In the genomic region with DNA sequence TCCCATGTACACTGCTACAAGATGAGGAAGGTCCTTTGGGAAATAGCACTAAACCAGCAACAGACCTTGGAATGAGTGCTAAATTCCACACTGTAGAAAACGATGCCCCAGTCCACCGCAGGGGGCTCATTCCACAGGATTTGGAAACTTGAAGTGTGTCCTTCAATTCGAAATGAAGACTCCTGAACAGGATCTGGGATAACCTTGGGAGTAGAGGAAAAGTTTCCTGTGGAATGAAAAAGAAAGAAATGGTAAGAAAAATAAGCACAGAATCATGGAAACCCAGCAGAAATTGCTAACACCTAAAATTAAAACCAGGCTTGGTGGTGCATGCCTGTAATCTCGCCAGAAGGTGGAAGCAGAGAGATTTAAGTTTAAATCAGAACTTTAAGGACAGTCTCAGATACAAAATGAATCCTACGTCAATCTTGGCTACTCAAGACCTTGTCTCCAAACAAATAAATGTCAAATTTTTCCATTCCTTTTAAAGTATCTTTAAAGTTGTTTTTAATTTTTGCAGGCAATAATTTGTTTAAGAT, we compare ENCODE assay signal across 14 mouse cellular contexts.
DNase-seq lines count a peak whose midpoint lies in the region; ATAC-seq and TF ChIP-seq lines count a peak whose summit lies in the region.
"Had no signal": no experiment of that assay in that cellular context is flagged by ENCODE, and none has a peak within 500 bp of the region (broad histone marks: within the 10 kb centered on the region; RNA-seq: fewer than 3 reads in every experiment).

No protein-coding gene starts in this region.

- H3K9me3 ChIP-seq in kidney, postnatal 0 days (replicated peaks; ENCODE audit: low read length): no peaks in the 10 kb centered on the region
- no peaks in the 10 kb centered on the region for H3K9me3 ChIP-seq in kidney, embryonic 16.5 days (ENCODE audit: low read length)
- H3K9me3 ChIP-seq: forebrain, embryonic 13.5 days had no signal

- H3K27ac ChIP-seq in kidney, postnatal 0 days: no peak overlapping the region
- no peak overlapping the region for H3K27ac ChIP-seq in kidney, embryonic 16.5 days (ENCODE audit: low read length)
- H3K27ac ChIP-seq: forebrain, embryonic 13.5 days; macrophage had no signal

- WGBS in kidney, postnatal 0 days: 43% methylated on average over 5 of the region's 5 CpGs
- WGBS in kidney, embryonic 16.5 days: 47% methylated on average over 5 of the region's 5 CpGs

- no peaks in the 10 kb centered on the region for H3K4me1 ChIP-seq in kidney, postnatal 0 days (replicated peaks; ENCODE audit: insufficient read depth, low read length)
- H3K4me1 ChIP-seq in kidney, embryonic 16.5 days (ENCODE audit: insufficient read depth, low read length): no peaks in the 10 kb centered on the region
- H3K4me1 ChIP-seq: forebrain, embryonic 13.5 days had no signal

- peak; percentile 5 for DNase-seq in adrenal gland, postnatal 14 days
- DNase-seq in adrenal gland, postnatal 36 days: no peak
- peak; percentile 3 for DNase-seq in kidney, postnatal 0 days (ENCODE audit: low spot score)
- DNase-seq in 3T3-L1 (ENCODE audit: low read depth, low spot score): peak; percentile 34
- DNase-seq in embryo, embryonic 10 days (ENCODE audit: low spot score): peak; percentile 20
- DNase-seq in layer of hippocampus, postnatal 14 days (ENCODE audit: low spot score in 2 of 2): no peak
- no peak for DNase-seq in thymus, postnatal 25 days
- DNase-seq: adrenal gland, postnatal 10 days; cerebellum, adult 11-12 months; kidney, postnatal 14 days had no signal

- peak; percentile 50 for TF ChIP-seq CTCF in kidney, postnatal 0 days (IDR thresholded peaks at IDR 0.05; ENCODE audit: low read depth)

- no peaks in the 10 kb centered on the region for H3K36me3 ChIP-seq in kidney, postnatal 0 days (ENCODE audit: insufficient read depth, low read length)
- no peaks in the 10 kb centered on the region for H3K36me3 ChIP-seq in kidney, embryonic 16.5 days (ENCODE audit: insufficient read depth, low read length)

- H3K9ac ChIP-seq in kidney, postnatal 0 days (ENCODE audit: low read depth, low read length): no peak overlapping the region
- no peak overlapping the region for H3K9ac ChIP-seq in kidney, embryonic 16.5 days (replicated peaks; ENCODE audit: low read length)
- H3K9ac ChIP-seq: forebrain, embryonic 13.5 days had no signal

- H3K4me2 ChIP-seq in kidney, postnatal 0 days (ENCODE audit: low read length): no peak overlapping the region
- H3K4me2 ChIP-seq in kidney, embryonic 16.5 days (replicated peaks; ENCODE audit: low read depth, low read length): no peak overlapping the region
- H3K4me2 ChIP-seq: forebrain, embryonic 13.5 days; liver, embryonic 11.5 days had no signal

- no peak overlapping the region for H3K4me3 ChIP-seq in kidney, postnatal 0 days (replicated peaks; ENCODE audit: low read depth, low read length)
- no peak overlapping the region for H3K4me3 ChIP-seq in kidney, embryonic 16.5 days (ENCODE audit: low read length)
- H3K4me3 ChIP-seq: forebrain, embryonic 13.5 days had no signal

- no peaks in the 10 kb centered on the region for H3K27me3 ChIP-seq in kidney, postnatal 0 days (ENCODE audit: insufficient read depth, low read length)
- no peaks in the 10 kb centered on the region for H3K27me3 ChIP-seq in kidney, embryonic 16.5 days (ENCODE audit: insufficient read depth, low read length)
- H3K27me3 ChIP-seq: forebrain, embryonic 13.5 days had no signal

- no peak for ATAC-seq in kidney, postnatal 0 days (replicated peaks; ENCODE audit: low FRiP score, low read depth)
- no peak for ATAC-seq in kidney, embryonic 16.5 days (ENCODE audit: low FRiP score, low TSS enrichment)
- ATAC-seq: forebrain, embryonic 13.5 days had no signal

Comparison
In these comparisons a context has a peak if more than half of its experiments do, and no peak if none do; other contexts are left out.
1. DNase-seq: peak in adrenal gland, postnatal 14 days (single experiment), kidney, postnatal 0 days (single experiment), 3T3-L1 (single experiment) and embryo, embryonic 10 days (single experiment); none in adrenal gland, postnatal 36 days (0 of 2), layer of hippocampus, postnatal 14 days (0 of 2) and thymus, postnatal 25 days (single experiment).